Comparison of ENCODE assay signal across 42 mouse cellular contexts in the genomic region with DNA sequence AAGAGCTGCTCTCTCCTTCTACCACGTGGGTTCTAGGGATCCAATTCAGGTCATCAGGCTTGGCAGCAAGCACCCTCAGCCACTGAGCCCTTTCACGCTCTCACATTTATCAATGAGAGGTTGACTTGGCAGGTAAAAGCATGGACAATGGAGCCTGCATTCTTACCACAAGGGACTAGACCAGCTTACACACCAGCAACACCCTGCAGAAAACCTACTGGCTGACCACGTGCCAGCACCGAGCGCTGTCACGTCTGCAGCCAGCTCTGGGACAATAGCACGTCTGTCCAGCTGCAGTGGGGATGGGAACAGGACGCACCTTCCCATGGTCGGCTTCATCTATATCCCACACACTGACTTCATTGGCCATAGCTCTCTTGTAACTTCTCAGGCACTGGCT. TPM values are rescaled to one million over a fixed set of nuclear protein-coding genes. Genes with fewer than 3 reads are reported as not detected.
"Had no signal": no experiment of that assay in that cellular context is flagged by ENCODE, and none has a peak within 500 bp of the region (broad histone marks: within the 10 kb centered on the region; RNA-seq: fewer than 3 reads in every experiment).

No protein-coding gene starts in this region.

- H3K27me3 ChIP-seq: heart, embryonic 12.5 days; heart, embryonic 13.5 days; heart, embryonic 15.5 days; hindbrain, embryonic 12.5 days; hindbrain, embryonic 13.5 days; hindbrain, embryonic 15.5 days; intestine, embryonic 15.5 days; kidney, embryonic 15.5 days had no signal

- DNase-seq: kidney, adult 11 months; kidney, adult 2 months; kidney, postnatal 10 days; layer of hippocampus, adult 9-11 months; layer of hippocampus, postnatal 36 days had no signal

- H3K4me2 ChIP-seq: heart, embryonic 11.5 days; heart, embryonic 12.5 days; heart, embryonic 13.5 days; heart, embryonic 15.5 days; hindbrain, embryonic 12.5 days; hindbrain, embryonic 13.5 days; hindbrain, embryonic 14.5 days; hindbrain, embryonic 15.5 days; intestine, embryonic 15.5 days; kidney, embryonic 15.5 days had no signal

- ATAC-seq: hindbrain, embryonic 16.5 days; hindbrain, postnatal 0 days; inflammation-experienced regulatory T-cells, adult 6 months; intestine, embryonic 15.5 days; intestine, embryonic 16.5 days; intestine, postnatal 0 days had no signal

- H3K4me3 ChIP-seq: heart, embryonic 10.5 days; heart, embryonic 12.5 days; heart, embryonic 13.5 days; heart, embryonic 15.5 days; hindbrain, embryonic 10.5 days; hindbrain, embryonic 12.5 days; hindbrain, embryonic 13.5 days; hindbrain, embryonic 15.5 days; intestine, embryonic 15.5 days; kidney, embryonic 15.5 days; layer of hippocampus, adult 2 months had no signal

- H3K9me3 ChIP-seq: heart, embryonic 10.5 days; heart, embryonic 12.5 days; heart, embryonic 13.5 days; heart, embryonic 15.5 days; hindbrain, embryonic 10.5 days; hindbrain, embryonic 12.5 days; hindbrain, embryonic 13.5 days; hindbrain, embryonic 15.5 days; intestine, embryonic 15.5 days; kidney, embryonic 15.5 days had no signal

- H3K4me1 ChIP-seq: hindbrain, embryonic 10.5 days; hindbrain, embryonic 12.5 days; hindbrain, embryonic 13.5 days; hindbrain, embryonic 15.5 days; intestine, embryonic 15.5 days; kidney, embryonic 15.5 days had no signal

- H3K27ac ChIP-seq: heart, embryonic 10.5 days; heart, embryonic 13.5 days; heart, embryonic 15.5 days; hindbrain, embryonic 10.5 days; hindbrain, embryonic 12.5 days; hindbrain, embryonic 13.5 days; hindbrain, embryonic 14.5 days; hindbrain, embryonic 15.5 days; hindbrain, postnatal 0 days; intestine, embryonic 15.5 days; kidney, embryonic 15.5 days; kidney, postnatal 0 days; layer of hippocampus, adult 2 months had no signal

- H3K9ac ChIP-seq: heart, embryonic 12.5 days; heart, embryonic 13.5 days; heart, embryonic 15.5 days; hindbrain, embryonic 12.5 days; hindbrain, embryonic 13.5 days; hindbrain, embryonic 14.5 days; hindbrain, embryonic 15.5 days; intestine, embryonic 15.5 days; kidney, embryonic 15.5 days had no signal

RNA-seq across cellular contexts. Expression of gene Upk1a, which starts 6.0 kb away (rescaled TPM):
- total RNA-seq: hematopoietic stem cell, adult 5-6 weeks had no signal

RNA-seq across cellular contexts. Expression of gene Etv2, which starts 17.0 kb away (rescaled TPM):
- total RNA-seq: heart, adult 8-10 months; heart, postnatal 10 days; heart, postnatal 36 days; heart, postnatal 4 days; hematopoietic stem cell, adult 5-6 weeks; hindbrain, postnatal 0 days; layer of hippocampus, adult 18-20 months; layer of hippocampus, adult 2 months; layer of hippocampus, adult 8-10 months; layer of hippocampus, postnatal 10 days; layer of hippocampus, postnatal 14 days; layer of hippocampus, postnatal 25 days; layer of hippocampus, postnatal 36 days; left cerebral cortex, adult 18-20 months had no signal
- polyA plus RNA-seq: heart, embryonic 15.5 days; heart, embryonic 16.5 days; heart, postnatal 0 days; hindbrain, embryonic 11.5 days; hindbrain, embryonic 12.5 days; hindbrain, embryonic 13.5 days; hindbrain, embryonic 15.5 days; hindbrain, embryonic 16.5 days; hindbrain, postnatal 0 days; inflammation-experienced regulatory T-cells, adult 6 months; intestine, embryonic 14.5 days; intestine, embryonic 15.5 days; intestine, embryonic 16.5 days; intestine, postnatal 0 days; kidney, adult 2 months; kidney, embryonic 14.5 days; kidney, embryonic 15.5 days; kidney, embryonic 16.5 days; kidney, postnatal 0 days; large intestine, adult 2 months had no signal

RNA-seq across cellular contexts. Expression of gene Zbtb32, which starts 19.9 kb away (rescaled TPM):
- total RNA-seq: heart, adult 8-10 months; heart, postnatal 10 days; heart, postnatal 36 days; heart, postnatal 4 days; hematopoietic stem cell, adult 5-6 weeks; hindbrain, postnatal 0 days; layer of hippocampus, adult 18-20 months; layer of hippocampus, adult 2 months; layer of hippocampus, adult 8-10 months; layer of hippocampus, postnatal 10 days; layer of hippocampus, postnatal 14 days; layer of hippocampus, postnatal 25 days; layer of hippocampus, postnatal 36 days; left cerebral cortex, adult 18-20 months had no signal
